Comparison of ENCODE assay signal across 34 mouse cellular contexts in genomic region chr2:101300106-101300505, GRCm38 (mm10).
"Had no signal": no experiment of that assay in that cellular context is flagged by ENCODE, and none has a peak within 500 bp of the region (broad histone marks: within the 10 kb centered on the region; RNA-seq: fewer than 3 reads in every experiment).

No protein-coding gene starts in this region.

- DNase-seq: heart, postnatal 10 days; heart, postnatal 14 days; heart, postnatal 36 days; heart, postnatal 4 days; kidney, adult 11 months; kidney, adult 18-20 months; kidney, adult 2 months; kidney, adult 8-10 months; kidney, adult 9 months; kidney, postnatal 10 days; kidney, postnatal 14 days; kidney, postnatal 25 days; kidney, postnatal 36 days; kidney, postnatal 4 days; layer of hippocampus, adult 9-11 months; layer of hippocampus, postnatal 36 days had no signal

- H3K27ac ChIP-seq: heart, embryonic 10.5 days; heart, embryonic 13.5 days; heart, embryonic 15.5 days; hindbrain, embryonic 10.5 days; hindbrain, embryonic 12.5 days; hindbrain, embryonic 13.5 days; hindbrain, embryonic 14.5 days; hindbrain, embryonic 15.5 days; hindbrain, postnatal 0 days; intestine, embryonic 15.5 days; kidney, embryonic 15.5 days; kidney, postnatal 0 days had no signal

- H3K4me3 ChIP-seq: heart, embryonic 10.5 days; heart, embryonic 12.5 days; heart, embryonic 13.5 days; heart, embryonic 15.5 days; hindbrain, embryonic 10.5 days; hindbrain, embryonic 12.5 days; hindbrain, embryonic 13.5 days; hindbrain, embryonic 15.5 days; intestine, embryonic 15.5 days; kidney, embryonic 15.5 days; left cerebral cortex, adult 2 months had no signal

- ATAC-seq: hindbrain, embryonic 16.5 days; hindbrain, postnatal 0 days; inflammation-experienced regulatory T-cells, adult 6 months; intestine, embryonic 15.5 days; intestine, embryonic 16.5 days; intestine, postnatal 0 days had no signal
